Mouse (Mus musculus): ENCODE data around the gene Rgs7bp.

- TF ChIP-seq CTCF (IDR thresholded peaks at IDR 0.05; ENCODE audit: low read depth, low read length) (no peak), GATA2 (IDR thresholded peaks at IDR 0.05; ENCODE audit: borderline replicate concordance, low read depth, low read length) (no peak), POLR2AphosphoS5 (IDR thresholded peaks at IDR 0.05; ENCODE audit: insufficient replicate concordance, low read depth, low read length) (no peak)
Observed at GRCm38 (mm10) chr13:104988009-104988540, 66.7 kb downstream of the Rgs7bp start.

All from G1E (cell line).